8 mouse cellular contexts compared by ENCODE assay signal in the genomic region with DNA sequence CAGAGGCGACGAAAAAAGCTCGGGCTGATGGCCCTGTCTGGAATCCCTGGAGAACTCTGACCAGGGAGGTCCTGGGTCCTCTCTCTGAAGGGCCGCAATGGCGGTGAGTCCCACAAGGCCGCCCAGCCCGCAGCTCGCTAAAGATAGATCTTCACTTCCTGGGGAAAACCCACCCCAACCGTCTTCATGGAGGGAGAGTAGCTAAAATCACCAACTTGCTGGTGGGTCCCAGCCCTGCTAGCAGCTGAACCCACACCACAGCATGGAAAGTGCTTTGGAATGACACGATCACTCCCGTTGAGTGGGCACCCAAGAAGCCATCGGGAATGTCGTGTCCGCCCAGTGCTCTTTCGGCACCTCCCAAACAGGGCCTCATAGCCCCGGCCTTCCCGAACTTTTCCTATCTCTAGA. TPM values are rescaled to one million over a fixed set of nuclear protein-coding genes. Genes with fewer than 3 reads are reported as not detected.
A peak's percentile ranks its signal among the peaks of the same experiment; 100 is the strongest.
DNase-seq lines count a peak whose midpoint lies in the region; ATAC-seq and TF ChIP-seq lines count a peak whose summit lies in the region.

No protein-coding gene starts in this region.

- H3K9ac ChIP-seq in heart, embryonic 12.5 days = peak overlapping the region; percentile 82
- H3K9ac ChIP-seq in ES-E14 (ENCODE audit: insufficient read depth, low read depth, low read length, poor library complexity, severe bottlenecking) = peak overlapping the region; percentile 78
- 0 out of 2 replicates have a peak overlapping the region, but pooled peaks have one; percentile 75 for H3K9ac ChIP-seq in heart, postnatal 0 days (replicated peaks; ENCODE audit: low read depth, low read length)
- H3K9ac ChIP-seq in midbrain, embryonic 11.5 days (ENCODE audit: low read length) = no peak overlapping the region

- TF ChIP-seq EP300 in heart, postnatal 0 days (IDR thresholded peaks at IDR 0.05; ENCODE audit: low read depth) = no peak

- WGBS in heart, embryonic 12.5 days = 63% methylated on average over 17 of the region's 17 CpGs
- 60% methylated on average over 17 of the region's 17 CpGs for WGBS in heart, postnatal 0 days
- WGBS in midbrain, embryonic 11.5 days = 79% methylated on average over 17 of the region's 17 CpGs

- H3K27ac ChIP-seq in heart, embryonic 12.5 days (ENCODE audit: poor library complexity, severe bottlenecking) = no peak overlapping the region
- peak overlapping the region; percentile 65 for H3K27ac ChIP-seq in ES-E14 (ENCODE audit: insufficient read depth, low read depth, low read length, poor library complexity, severe bottlenecking)
- peak overlapping the region; percentile 95; the same call in 1 of the 2 replicates for H3K27ac ChIP-seq in heart, postnatal 0 days (ENCODE audit: low read depth)
- no peak overlapping the region for H3K27ac ChIP-seq in midbrain, embryonic 11.5 days (ENCODE audit: low read depth, low read length)

- ATAC-seq in heart, embryonic 12.5 days (ENCODE audit: insufficient number of reproducible peaks, low FRiP score) = no peak
- no peak for ATAC-seq in heart, postnatal 0 days (ENCODE audit: insufficient read depth, low read depth)
- ATAC-seq in midbrain, embryonic 11.5 days (ENCODE audit: low FRiP score) = no peak

- no peak for TF ChIP-seq CTCF in heart, postnatal 0 days (IDR thresholded peaks at IDR 0.05; ENCODE audit: low read depth)

- H3K4me2 ChIP-seq in heart, embryonic 12.5 days = peak overlapping the region; percentile 97
- H3K4me2 ChIP-seq in heart, postnatal 0 days (ENCODE audit: low read depth, low read length) = peak overlapping the region; percentile 98
- peak overlapping the region; percentile 94 for H3K4me2 ChIP-seq in midbrain, embryonic 11.5 days

- no peaks in the 10 kb centered on the region for H3K27me3 ChIP-seq in heart, embryonic 12.5 days (replicated peaks)
- H3K27me3 ChIP-seq in heart, postnatal 0 days (ENCODE audit: control insufficient read depth, insufficient read depth, low read length) = no peaks in the 10 kb centered on the region
- no peaks in the 10 kb centered on the region for H3K27me3 ChIP-seq in midbrain, embryonic 11.5 days (ENCODE audit: control insufficient read depth, insufficient read depth, low read length)

- peaks cover 35% of the 10 kb centered on the region for H3K4me1 ChIP-seq in heart, embryonic 12.5 days (replicated peaks)
- peaks cover 6 to 16% of the 10 kb centered on the region in 2 experiments; a peak in 3 of 4 replicates for H3K4me1 ChIP-seq in ES-E14 (ENCODE audit: control insufficient read depth in 2 of 2, insufficient read depth in 2 of 2, low read length in 2 of 2, poor library complexity in 1 of 2)
- peaks cover 34% of the 10 kb centered on the region for H3K4me1 ChIP-seq in heart, postnatal 0 days (ENCODE audit: control insufficient read depth, insufficient read depth)
- H3K4me1 ChIP-seq in midbrain, embryonic 11.5 days (ENCODE audit: control insufficient read depth, insufficient read depth, low read length) = peaks cover 32% of the 10 kb centered on the region

- no peaks in the 10 kb centered on the region for H3K9me3 ChIP-seq in heart, embryonic 12.5 days (replicated peaks)
- H3K9me3 ChIP-seq in ES-E14 (ENCODE audit: control insufficient read depth, insufficient read depth, low read depth, low read length) = no peaks in the 10 kb centered on the region
- H3K9me3 ChIP-seq in heart, postnatal 0 days (replicated peaks; ENCODE audit: control insufficient read depth, low read length) = no peaks in the 10 kb centered on the region
- no peaks in the 10 kb centered on the region for H3K9me3 ChIP-seq in midbrain, embryonic 11.5 days (ENCODE audit: control insufficient read depth, low read length)

- peak overlapping the region; percentile 69 for H3K4me3 ChIP-seq in heart, embryonic 12.5 days
- H3K4me3 ChIP-seq in ES-E14 (ENCODE audit: insufficient read depth in 1 of 2, low read depth in 1 of 2, low read length in 2 of 2, poor library complexity in 1 of 2, severe bottlenecking in 1 of 2) = peak overlapping the region; percentile 73 to 82
- peak overlapping the region; percentile 76 for H3K4me3 ChIP-seq in heart, postnatal 0 days (ENCODE audit: low read depth, low read length)
- no peak overlapping the region for H3K4me3 ChIP-seq in midbrain, embryonic 11.5 days (ENCODE audit: low read depth, low read length)

- in situ Hi-C loops in ES-E14 (cut with MboI; ENCODE audit: low sequenced_read_pairs in 2 of 2, unreplicated experiment in 2 of 2) = no loop called here

- peaks cover 51% of the 10 kb centered on the region for H3K36me3 ChIP-seq in heart, embryonic 12.5 days
- H3K36me3 ChIP-seq in ES-E14 (ENCODE audit: control insufficient read depth, insufficient read depth, low read length, poor library complexity, severe bottlenecking) = peaks cover 51% of the 10 kb centered on the region
- H3K36me3 ChIP-seq in heart, postnatal 0 days (replicated peaks; ENCODE audit: control insufficient read depth, insufficient read depth, low read length) = peaks cover 50% of the 10 kb centered on the region
- peaks cover 27% of the 10 kb centered on the region for H3K36me3 ChIP-seq in midbrain, embryonic 11.5 days (ENCODE audit: control insufficient read depth, insufficient read depth, low read length)

- no peak for DNase-seq in heart, adult 18-20 months
- DNase-seq in ES-E14 (ENCODE audit: low read depth, low spot score) = no peak
- DNase-seq in heart, postnatal 0 days (ENCODE audit: low spot score) = no peak
- no peak for DNase-seq in midbrain, embryonic 11.5 days (ENCODE audit: low spot score, missing footprints)
- no peak for DNase-seq in frontal cortex, postnatal 36 days (ENCODE audit: low spot score in 2 of 2)
- DNase-seq in embryo, embryonic 10 days (ENCODE audit: low spot score) = no peak
- no peak for DNase-seq in gastrocnemius, adult 18-20 months (ENCODE audit: low spot score)

TF ChIP-seq in ES-E14, 5 proteins besides CTCF, POLR2A, EP300 and RAD21:
- TF ChIP-seq CHD2 (IDR thresholded peaks at IDR 0.05; ENCODE audit: low read depth, low read length) (no peak), ZC3H11A (IDR thresholded peaks at IDR 0.05; ENCODE audit: borderline replicate concordance, low read depth, low read length) (no peak), HCFC1 (IDR thresholded peaks at IDR 0.05; ENCODE audit: borderline replicate concordance, insufficient read depth, low read length) (no peak), MAFK (IDR thresholded peaks at IDR 0.05; ENCODE audit: insufficient read depth, low read depth, low read length) (no peak)

RNA-seq across cellular contexts. Expression of gene Dalrd3, which starts 1.2 kb away (rescaled TPM):
- 89.4 and 91.4 TPM in 2 replicates for polyA plus RNA-seq in heart, embryonic 12.5 days (2016; fragmentation: Nextera tagmentation; extraction: Ambion mirVana)
- total RNA-seq in heart, adult 18-20 months (2021) = 10 to 100 TPM; 21.3 to 21.9 TPM
- 112 and 209 TPM in 2 replicates for total RNA-seq in ES-E14 (2012; rRNA removed)
- total RNA-seq in heart, postnatal 0 days (2014; rRNA removed; ENCODE audit: low replicate concordance) = 54.0 and 71.1 TPM in 2 replicates
- polyA plus RNA-seq in heart, postnatal 0 days (2015; fragmentation: Nextera tagmentation; extraction: Ambion mirVana) = 38.3 and 39.6 TPM in 2 replicates
- polyA plus RNA-seq in midbrain, embryonic 11.5 days (2014; fragmentation: Nextera tagmentation; extraction: Ambion mirVana) = 158 and 172 TPM in 2 replicates
- total RNA-seq in gastrocnemius, adult 18-20 months (2021) = 1 to 10 TPM; 7.5 to 8.9 TPM

RNA-seq across cellular contexts. Expression of gene Ndufaf3, which starts 1.3 kb away (rescaled TPM):
- polyA plus RNA-seq in heart, embryonic 12.5 days (2016; fragmentation: Nextera tagmentation; extraction: Ambion mirVana) = 49.9 and 55.5 TPM in 2 replicates
- 10 to 100 TPM; 67.0 to 72.6 TPM for total RNA-seq in heart, adult 18-20 months (2021)
- total RNA-seq in ES-E14 (2012; rRNA removed) = 36.6 and 57.3 TPM in 2 replicates
- total RNA-seq in heart, postnatal 0 days (2014; rRNA removed; ENCODE audit: low replicate concordance) = 41.3 and 84.4 TPM in 2 replicates
- 82.6 and 86.1 TPM in 2 replicates for polyA plus RNA-seq in heart, postnatal 0 days (2015; fragmentation: Nextera tagmentation; extraction: Ambion mirVana)
- polyA plus RNA-seq in midbrain, embryonic 11.5 days (2014; fragmentation: Nextera tagmentation; extraction: Ambion mirVana) = 51.7 and 51.9 TPM in 2 replicates
- 10 to 100 TPM; 29.3 to 30.0 TPM for total RNA-seq in gastrocnemius, adult 18-20 months (2021)

RNA-seq across cellular contexts. Expression of gene Impdh2, which starts 8.4 kb away (rescaled TPM):
- polyA plus RNA-seq in heart, embryonic 12.5 days (2016; fragmentation: Nextera tagmentation; extraction: Ambion mirVana) = 105 and 115 TPM in 2 replicates
- total RNA-seq in heart, adult 18-20 months (2021) = 10 to 100 TPM; 48.3 to 49.7 TPM
- 344 and 404 TPM in 2 replicates for total RNA-seq in ES-E14 (2012; rRNA removed)
- total RNA-seq in heart, postnatal 0 days (2014; rRNA removed; ENCODE audit: low replicate concordance) = 69.2 and 87.5 TPM in 2 replicates
- polyA plus RNA-seq in heart, postnatal 0 days (2015; fragmentation: Nextera tagmentation; extraction: Ambion mirVana) = 52.6 and 54.7 TPM in 2 replicates
- 182 and 186 TPM in 2 replicates for polyA plus RNA-seq in midbrain, embryonic 11.5 days (2014; fragmentation: Nextera tagmentation; extraction: Ambion mirVana)
- 10 to 100 TPM; 61.3 to 63.2 TPM for total RNA-seq in gastrocnemius, adult 18-20 months (2021)

RNA-seq across cellular contexts. Expression of gene Wdr6, which starts 10.0 kb away (rescaled TPM):
- polyA plus RNA-seq in heart, embryonic 12.5 days (2016; fragmentation: Nextera tagmentation; extraction: Ambion mirVana) = 79.4 and 80.8 TPM in 2 replicates
- 10 to 100 TPM; 10.9 to 12.6 TPM for total RNA-seq in heart, adult 18-20 months (2021)
- total RNA-seq in ES-E14 (2012; rRNA removed) = 56.9 and 78.8 TPM in 2 replicates
- 44.9 and 53.2 TPM in 2 replicates for total RNA-seq in heart, postnatal 0 days (2014; rRNA removed; ENCODE audit: low replicate concordance)
- polyA plus RNA-seq in heart, postnatal 0 days (2015; fragmentation: Nextera tagmentation; extraction: Ambion mirVana) = 21.1 and 25.1 TPM in 2 replicates
- polyA plus RNA-seq in midbrain, embryonic 11.5 days (2014; fragmentation: Nextera tagmentation; extraction: Ambion mirVana) = 117 and 132 TPM in 2 replicates
- 1 to 10 TPM; 6.4 to 7.9 TPM for total RNA-seq in gastrocnemius, adult 18-20 months (2021)

RNA-seq across cellular contexts. Expression of gene P4htm, which starts 29.0 kb away (rescaled TPM):
- polyA plus RNA-seq in heart, embryonic 12.5 days (2016; fragmentation: Nextera tagmentation; extraction: Ambion mirVana) = 18.9 and 21.2 TPM in 2 replicates
- total RNA-seq in heart, adult 18-20 months (2021) = 10 to 100 TPM; 12.6 to 14.0 TPM
- 13.7 and 18.1 TPM in 2 replicates for total RNA-seq in ES-E14 (2012; rRNA removed)
- total RNA-seq in heart, postnatal 0 days (2014; rRNA removed; ENCODE audit: low replicate concordance) = 18.7 and 37.8 TPM in 2 replicates
- polyA plus RNA-seq in heart, postnatal 0 days (2015; fragmentation: Nextera tagmentation; extraction: Ambion mirVana) = 16.6 and 17.7 TPM in 2 replicates
- polyA plus RNA-seq in midbrain, embryonic 11.5 days (2014; fragmentation: Nextera tagmentation; extraction: Ambion mirVana) = 7.2 and 9.8 TPM in 2 replicates
- total RNA-seq in gastrocnemius, adult 18-20 months (2021) = 1 to 10 TPM; 3.4 to 4.1 TPM

Comparison
In these comparisons a context has a peak if more than half of its experiments do, and no peak if none do; other contexts are left out.
1. H3K27ac ChIP-seq: peak in ES-E14 (single experiment) and heart, postnatal 0 days (single experiment); none in heart, embryonic 12.5 days (single experiment) and midbrain, embryonic 11.5 days (single experiment).
2. Peak in every context shown above with its lines, with median percentiles within 50 percentile points of each other: H3K4me2 ChIP-seq.